Mouse (Mus musculus) liver, embryonic 15.5 days (tissue): ENCODE results near the gene Bud13. TPM values are rescaled to one million over a fixed set of nuclear protein-coding genes. Genes with fewer than 3 reads are reported as not detected.
A peak's percentile ranks its signal among the peaks of the same experiment; 100 is the strongest.

Experiments
- ATAC-seq: fragments of 200-750 bp; cut with Nextera tagmentation; 2 replicates; pipeline ENCODE4 v1.8.0; 2017; ENCODE audit warnings: moderate number of reproducible peaks, mild to moderate bottlenecking, moderate library complexity; ENCODE audit not compliant: insufficient read depth
- H3K27ac ChIP-seq: fragments of 300-500 bp; sonication (generic); replicated peaks from 2 replicates; pipeline ENCODE4 v1.5.1; 2015; ENCODE audit warnings: mild to moderate bottlenecking, inconsistent platforms
- H3K27me3 ChIP-seq: fragments of 300-500 bp; sonication (generic); 2 replicates; pipeline ENCODE4 v1.6.1; 2015; ENCODE audit warnings: mild to moderate bottlenecking, inconsistent platforms
- H3K36me3 ChIP-seq: fragments of 300-500 bp; sonication (generic); replicated peaks from 2 replicates; pipeline ENCODE4 v1.6.1; 2015; ENCODE audit warnings: moderate library complexity, mild to moderate bottlenecking, inconsistent platforms
- H3K4me1 ChIP-seq: fragments of 300-500 bp; sonication (generic); replicated peaks from 2 replicates; pipeline ENCODE4 v1.6.1; 2015; ENCODE audit warnings: inconsistent platforms
- H3K4me2 ChIP-seq: fragments of 300-500 bp; sonication (generic); 2 replicates; pipeline ENCODE4 v1.6.1; 2015; ENCODE audit warnings: moderate library complexity, mild to moderate bottlenecking, inconsistent platforms
- H3K4me3 ChIP-seq: fragments of 300-500 bp; sonication (generic); replicated peaks from 2 replicates; pipeline ENCODE4 v1.5.1; 2015; ENCODE audit warnings: mild to moderate bottlenecking, inconsistent platforms
- H3K9ac ChIP-seq: fragments of 300-500 bp; sonication (generic); 2 replicates; pipeline ENCODE4 v1.6.1; 2015; ENCODE audit warnings: moderate library complexity, mild to moderate bottlenecking, inconsistent platforms
- H3K9me3 ChIP-seq: fragments of 300-500 bp; sonication (generic); replicated peaks from 2 replicates; pipeline ENCODE4 v1.6.1; 2016; ENCODE audit warnings: inconsistent platforms
- WGBS: fragments of 180-500 bp; shearing (Covaris S2); methylation state at CpG from one replicate; pipeline ENCODE4 v1.1.7; 2015; ENCODE audit warnings: mixed read lengths; ENCODE audit not compliant: insufficient replicate concordance; 5-methylcytosine and 5-hydroxymethylcytosine counted together
- polyA plus RNA-seq: library from polyadenylated mRNA; unstranded; fragments of >200 nt; fragmentation: Nextera tagmentation; extraction: Ambion mirVana; gene quantifications from 2 replicates; pipeline ENCODE4 v1.2.1, GENCODE M21; 2015

The Bud13 gene
- 6.6 and 6.8 TPM in 2 replicates for polyA plus RNA-seq

DNA sequence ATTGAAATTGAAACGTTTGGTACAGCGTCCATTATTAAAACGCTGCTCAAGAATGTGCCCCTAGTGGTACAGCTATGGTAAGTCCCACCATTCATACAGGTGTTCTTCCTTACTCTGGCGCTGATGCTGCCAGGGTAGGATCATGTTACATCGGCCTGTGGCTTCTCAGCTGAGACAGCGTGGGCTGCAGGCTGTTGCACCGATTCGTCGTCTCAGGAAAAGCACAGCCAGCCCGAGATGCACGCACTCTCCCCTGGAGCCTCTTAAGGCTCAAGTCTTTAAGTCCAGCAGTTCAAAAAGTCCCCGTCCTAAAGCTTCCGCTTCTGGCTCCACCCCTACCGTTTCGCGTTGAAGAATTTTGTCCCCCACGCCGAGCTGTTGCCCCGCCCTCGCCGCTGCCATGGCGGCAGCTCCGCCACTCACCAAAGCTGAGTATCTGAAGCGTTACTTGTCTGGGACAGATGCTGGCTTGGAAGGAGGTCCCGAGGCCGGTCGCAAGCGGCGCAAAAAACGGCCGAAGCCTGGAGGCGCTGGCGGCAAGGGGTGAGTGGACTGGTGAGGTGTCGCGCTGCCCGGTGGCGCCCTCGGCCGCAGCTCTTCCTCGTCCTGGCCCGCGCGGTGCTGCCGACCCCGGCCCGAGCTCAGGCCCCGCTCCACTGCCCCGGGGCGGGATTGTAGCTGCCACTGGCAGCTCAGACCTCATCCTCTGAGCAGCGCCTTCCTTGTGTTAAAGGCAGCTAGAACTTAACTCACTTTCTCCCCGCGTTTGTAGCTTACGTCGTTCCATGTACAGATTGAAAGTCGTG, at the start of gene Bud13:
Bud13 (plus strand) TSS at position 378 of the 806 bp plus-strand sequence.
- Histone ChIP-seq H3K9me3 (no peaks in the 10 kb centered on the region), H3K4me2 (peak within 1 kb of the TSS; percentile 84), H3K36me3 (peaks cover 49% of the 10 kb centered on the region), H3K4me3 (peak within 1 kb of the TSS; percentile 98), H3K4me1 (peaks cover 19% of the 10 kb centered on the region), H3K27me3 (no peaks in the 10 kb centered on the region), H3K27ac (peak within 1 kb of the TSS; percentile 81), H3K9ac (peak within 1 kb of the TSS; percentile 95)
- ATAC-seq = peak; percentile 89
- under 1% methylated on average over 55 of the region's 55 CpGs for WGBS

DNA sequence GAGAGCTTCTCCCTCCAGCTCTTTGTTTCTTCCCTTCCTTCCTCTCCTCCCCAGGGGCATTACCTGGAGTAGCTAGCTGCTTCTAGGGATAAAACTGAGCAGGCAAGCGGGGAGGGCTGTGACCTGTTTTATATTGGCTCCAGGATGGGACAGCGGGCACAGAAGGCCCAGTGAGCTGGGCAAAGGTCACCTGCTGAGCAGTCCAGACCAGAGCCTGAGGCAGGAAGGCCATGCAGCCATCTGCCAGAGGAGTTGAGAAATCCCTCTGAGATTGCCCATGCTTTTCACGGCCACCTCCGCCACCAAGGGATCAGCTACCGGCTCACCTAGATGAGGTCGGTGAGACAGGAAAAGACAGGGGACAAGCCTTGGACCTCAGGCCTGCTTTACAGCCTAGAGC, 47.6 kb upstream of the Bud13 start:
- H3K9me3 ChIP-seq = no peaks in the 10 kb centered on the region
- WGBS = 63% methylated on average over 6 of the region's 6 CpGs
- H3K27me3 ChIP-seq = no peaks in the 10 kb centered on the region; the same call in 1 of the 2 replicates
- H3K4me3 ChIP-seq = no peak overlapping the region
- ATAC-seq = no peak
- no peak overlapping the region for H3K4me2 ChIP-seq
- no peak overlapping the region for H3K9ac ChIP-seq
- H3K36me3 ChIP-seq = no peaks in the 10 kb centered on the region
- peaks cover 22% of the 10 kb centered on the region for H3K4me1 ChIP-seq
- H3K27ac ChIP-seq = 0 out of 2 replicates have a peak overlapping the region, but pooled peaks have one; percentile 43

DNA sequence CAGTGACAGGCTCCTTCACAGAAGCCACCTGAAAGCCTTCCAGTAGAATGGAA, 47.4 kb upstream of the Bud13 start, which contains the start of gene Apoc3:
Apoc3 (minus strand) TSS at position 41 of the 53 bp plus-strand sequence.
- H3K4me1 ChIP-seq = peaks cover 19% of the 10 kb centered on the region
- H3K4me3 ChIP-seq = no peak within 1 kb of the TSS
- no peaks in the 10 kb centered on the region; the same call in 1 of the 2 replicates for H3K27me3 ChIP-seq
- 0 out of 2 replicates have a peak within 1 kb of the TSS, but pooled peaks have one; percentile 43 for H3K27ac ChIP-seq
- H3K4me2 ChIP-seq = no peak within 1 kb of the TSS
- no peak for ATAC-seq
- no peaks in the 10 kb centered on the region for H3K9me3 ChIP-seq
- H3K36me3 ChIP-seq = no peaks in the 10 kb centered on the region
- H3K9ac ChIP-seq = no peak within 1 kb of the TSS

DNA sequence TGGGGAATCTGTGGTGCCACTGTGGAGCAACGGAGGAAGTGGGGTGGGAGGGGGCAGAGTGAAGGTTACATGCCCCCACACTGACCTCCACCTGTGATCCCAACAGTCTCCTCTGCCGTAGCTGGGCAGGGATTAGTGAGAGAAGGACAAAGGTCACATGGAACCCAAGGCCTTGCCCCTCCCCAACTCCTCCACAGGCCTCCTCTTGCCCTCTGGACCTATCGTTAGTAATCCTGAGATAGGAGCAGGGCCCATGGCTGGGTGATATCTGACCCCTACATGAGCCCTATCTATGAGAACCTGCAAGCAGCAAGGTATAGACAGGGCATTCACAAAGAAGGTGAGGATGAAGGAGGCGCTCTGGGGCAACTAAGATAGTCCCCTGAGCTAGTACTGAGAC, 47.2 kb upstream of the Bud13 start:
- H3K4me3 ChIP-seq = no peak overlapping the region
- peak; percentile 29 for ATAC-seq
- 43% methylated on average over 4 of the region's 4 CpGs for WGBS
- no peaks in the 10 kb centered on the region for H3K9me3 ChIP-seq
- H3K27ac ChIP-seq = 0 out of 2 replicates have a peak overlapping the region, but pooled peaks have one; percentile 43
- no peak overlapping the region for H3K4me2 ChIP-seq
- no peak overlapping the region for H3K9ac ChIP-seq
- H3K4me1 ChIP-seq = peaks cover 18% of the 10 kb centered on the region
- no peaks in the 10 kb centered on the region for H3K36me3 ChIP-seq
- no peaks in the 10 kb centered on the region for H3K27me3 ChIP-seq

DNA sequence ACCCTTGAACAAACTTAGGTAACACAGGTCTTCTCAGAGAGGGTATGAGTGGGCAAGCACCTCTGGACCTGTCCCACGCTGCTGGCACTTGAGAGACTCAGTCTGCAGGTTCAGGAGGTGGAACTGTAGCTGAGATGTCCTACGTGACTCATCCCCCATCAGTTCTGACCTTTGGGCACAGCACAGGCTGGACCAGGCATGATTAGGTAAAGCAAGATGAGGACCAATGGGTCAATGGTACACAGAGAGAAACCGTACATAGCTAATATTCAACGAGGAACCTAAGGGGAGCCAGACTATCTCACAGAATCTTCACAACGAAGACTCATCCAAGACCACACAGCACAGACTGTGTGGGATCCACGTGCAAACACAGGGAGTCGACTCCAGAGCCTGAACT, 44.0 kb upstream of the Bud13 start:
- no peaks in the 10 kb centered on the region for H3K27me3 ChIP-seq
- ATAC-seq = peak; percentile 53; the same call in 1 of the 2 replicates
- 58% methylated on average over 7 of the region's 7 CpGs for WGBS
- no peaks in the 10 kb centered on the region for H3K9me3 ChIP-seq
- H3K4me2 ChIP-seq = no peak overlapping the region
- H3K27ac ChIP-seq = no peak overlapping the region
- H3K4me1 ChIP-seq = peaks cover 15% of the 10 kb centered on the region
- no peaks in the 10 kb centered on the region for H3K36me3 ChIP-seq
- H3K9ac ChIP-seq = no peak overlapping the region
- H3K4me3 ChIP-seq = no peak overlapping the region

DNA sequence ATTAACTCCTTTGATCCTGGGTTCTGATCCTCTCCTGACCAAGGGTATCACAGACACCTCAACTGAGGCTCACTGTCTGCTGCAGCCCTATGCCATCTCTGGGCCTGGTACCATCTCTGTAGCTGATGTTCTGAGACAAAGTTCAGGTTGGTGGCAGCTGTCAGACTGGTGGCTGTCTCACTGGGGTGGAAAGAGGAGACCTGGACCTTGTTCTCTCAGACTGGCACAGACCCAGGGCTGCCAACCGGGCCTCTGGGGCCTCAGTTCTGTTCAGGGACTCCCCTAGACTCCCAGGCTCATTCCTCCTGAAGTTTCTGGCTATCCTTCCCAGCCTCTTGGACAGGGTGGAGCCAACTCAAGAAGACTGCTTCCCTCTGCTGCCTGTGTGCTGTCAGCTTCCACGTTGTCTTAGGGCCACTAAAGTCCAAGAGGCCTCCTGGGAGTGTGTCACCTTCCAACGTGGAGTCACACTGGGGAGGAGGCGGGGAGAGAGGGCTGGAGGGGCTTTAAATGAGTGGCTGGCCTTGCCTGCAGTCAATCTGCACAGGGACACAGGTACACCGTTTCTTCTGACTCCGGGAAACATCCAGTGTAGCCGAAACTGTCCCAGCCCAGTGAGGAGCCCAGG, 42.2 kb upstream of the Bud13 start, which contains the start of gene Apoa4:
Apoa4 (plus strand) TSS at position 171 of the 628 bp plus-strand sequence.
- Histone ChIP-seq H3K4me1 (peaks cover 6% of the 10 kb centered on the region), H3K9me3 (no peaks in the 10 kb centered on the region), H3K4me2 (no peak within 1 kb of the TSS), H3K27me3 (no peaks in the 10 kb centered on the region), H3K36me3 (no peaks in the 10 kb centered on the region), H3K4me3 (no peak within 1 kb of the TSS), H3K9ac (no peak within 1 kb of the TSS), H3K27ac (no peak within 1 kb of the TSS)
- WGBS = 58% methylated on average over 7 of the region's 7 CpGs
- no peak for ATAC-seq

DNA sequence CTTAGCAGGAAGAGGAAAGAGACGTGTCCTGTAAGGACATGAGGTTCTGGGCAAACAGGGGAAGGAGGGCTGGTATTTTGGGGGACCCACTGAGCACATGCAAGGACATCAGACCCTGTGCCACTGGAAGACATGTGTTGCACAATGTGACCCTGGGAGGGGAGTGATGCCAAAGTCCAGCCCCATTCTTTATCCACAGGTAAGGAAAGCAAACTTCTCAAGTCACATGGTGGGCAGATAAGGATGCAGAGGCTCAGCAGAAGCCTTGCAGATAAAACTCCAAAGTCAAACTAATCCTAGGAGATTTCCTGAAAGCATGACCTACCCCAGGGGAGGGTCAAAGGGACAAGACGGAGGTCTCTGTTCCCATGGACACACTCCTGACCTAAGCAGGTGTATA, 41.0 kb upstream of the Bud13 start:
- no peak for ATAC-seq

DNA sequence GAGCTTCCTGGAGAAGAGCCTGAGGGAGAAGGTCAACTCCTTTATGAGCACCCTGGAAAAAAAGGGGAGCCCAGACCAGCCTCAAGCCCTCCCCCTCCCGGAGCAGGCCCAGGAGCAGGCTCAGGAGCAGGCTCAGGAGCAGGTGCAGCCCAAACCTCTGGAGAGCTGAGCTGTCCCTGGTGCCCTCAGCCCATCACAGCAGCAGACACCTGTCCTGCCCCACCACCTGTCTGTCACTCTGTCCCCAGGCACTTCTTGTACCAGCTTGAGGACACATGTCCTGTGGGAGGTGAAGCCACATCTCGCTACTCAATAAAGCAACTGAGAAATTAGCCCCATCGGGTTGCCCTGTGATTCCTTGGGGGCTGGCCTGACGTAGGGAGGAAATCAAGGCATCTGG, 39.7 kb upstream of the Bud13 start:
- no peaks in the 10 kb centered on the region for H3K9me3 ChIP-seq
- no peak overlapping the region for H3K4me3 ChIP-seq
- H3K9ac ChIP-seq = no peak overlapping the region
- no peak overlapping the region for H3K4me2 ChIP-seq
- WGBS = 57% methylated on average over 4 of the region's 4 CpGs
- no peak overlapping the region for H3K27ac ChIP-seq
- no peaks in the 10 kb centered on the region for H3K27me3 ChIP-seq
- no peaks in the 10 kb centered on the region for H3K4me1 ChIP-seq
- no peak for ATAC-seq
- H3K36me3 ChIP-seq = no peaks in the 10 kb centered on the region

More for the DNA sequence above, 41.0 kb upstream of the Bud13 start:
- 51% methylated on average over 2 of the region's 2 CpGs for WGBS
- no peak overlapping the region for H3K4me2 ChIP-seq
- no peaks in the 10 kb centered on the region for H3K36me3 ChIP-seq
- no peak overlapping the region for H3K9ac ChIP-seq
- no peaks in the 10 kb centered on the region for H3K4me1 ChIP-seq
- no peak overlapping the region for H3K4me3 ChIP-seq
- no peaks in the 10 kb centered on the region for H3K27me3 ChIP-seq
- no peaks in the 10 kb centered on the region for H3K9me3 ChIP-seq
- no peak overlapping the region for H3K27ac ChIP-seq

DNA sequence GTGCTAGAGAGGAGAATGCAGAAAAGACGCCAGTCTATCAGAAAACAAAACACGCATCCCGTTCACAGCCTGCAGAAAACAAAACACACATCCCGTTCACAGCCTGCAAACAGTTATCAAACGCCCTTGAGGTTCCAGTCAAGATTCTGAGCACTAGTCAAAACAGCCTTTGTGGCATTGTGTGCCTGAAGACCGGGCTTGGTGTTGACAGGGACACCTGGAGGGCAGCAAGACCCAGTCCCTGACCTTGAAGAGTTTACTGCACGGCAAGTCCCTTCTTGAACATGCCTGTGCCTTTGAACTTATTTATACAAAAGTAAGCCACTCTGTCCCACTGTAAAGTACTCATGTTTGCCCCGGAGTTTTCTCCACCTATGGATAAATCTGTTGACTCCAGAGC, 39.2 kb upstream of the Bud13 start:
- Histone ChIP-seq H3K36me3 (no peaks in the 10 kb centered on the region), H3K9ac (no peak overlapping the region), H3K4me1 (no peaks in the 10 kb centered on the region), H3K27ac (no peak overlapping the region), H3K9me3 (no peaks in the 10 kb centered on the region), H3K27me3 (no peaks in the 10 kb centered on the region), H3K4me2 (no peak overlapping the region), H3K4me3 (no peak overlapping the region)
- 58% methylated on average over 8 of the region's 8 CpGs for WGBS
- ATAC-seq = no peak

DNA sequence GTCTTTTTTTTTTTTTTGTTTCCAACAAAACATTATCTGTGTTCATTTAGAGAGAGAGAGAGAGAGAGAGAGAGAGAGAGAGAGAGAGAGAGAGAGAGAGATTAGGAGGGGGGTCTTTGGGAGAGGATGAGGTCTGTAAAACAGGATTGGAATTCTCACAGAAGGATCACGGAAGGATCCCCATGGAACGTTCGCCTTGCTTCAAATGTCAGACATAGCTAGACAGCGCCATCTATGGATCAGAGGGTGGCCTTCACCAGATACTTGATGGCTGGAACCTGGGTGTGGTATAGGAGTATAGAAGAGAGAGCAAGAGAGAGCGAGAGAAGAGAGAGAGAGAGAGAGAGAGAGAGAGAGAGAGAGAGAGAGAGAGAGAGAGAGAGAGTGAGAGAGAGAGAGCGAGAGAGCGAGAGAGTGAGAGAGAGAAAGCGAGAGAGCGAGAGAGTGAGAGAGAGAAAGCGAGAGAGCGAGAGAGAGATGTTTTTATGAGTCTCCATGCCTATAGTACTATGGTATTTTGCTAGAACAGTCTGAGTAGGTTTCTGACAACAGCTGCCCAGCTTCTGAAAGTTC, 36.0 kb upstream of the Bud13 start:
- no peak for ATAC-seq
- no peaks in the 10 kb centered on the region for H3K9me3 ChIP-seq
- H3K4me1 ChIP-seq = no peaks in the 10 kb centered on the region
- H3K9ac ChIP-seq = no peak overlapping the region
- H3K27me3 ChIP-seq = no peaks in the 10 kb centered on the region
- no peaks in the 10 kb centered on the region for H3K36me3 ChIP-seq
- H3K4me2 ChIP-seq = peak overlapping the region; percentile 20; the same call in 1 of the 2 replicates
- 28% methylated on average over 10 of the region's 11 CpGs for WGBS
- H3K27ac ChIP-seq = no peak overlapping the region
- H3K4me3 ChIP-seq = no peak overlapping the region

DNA sequence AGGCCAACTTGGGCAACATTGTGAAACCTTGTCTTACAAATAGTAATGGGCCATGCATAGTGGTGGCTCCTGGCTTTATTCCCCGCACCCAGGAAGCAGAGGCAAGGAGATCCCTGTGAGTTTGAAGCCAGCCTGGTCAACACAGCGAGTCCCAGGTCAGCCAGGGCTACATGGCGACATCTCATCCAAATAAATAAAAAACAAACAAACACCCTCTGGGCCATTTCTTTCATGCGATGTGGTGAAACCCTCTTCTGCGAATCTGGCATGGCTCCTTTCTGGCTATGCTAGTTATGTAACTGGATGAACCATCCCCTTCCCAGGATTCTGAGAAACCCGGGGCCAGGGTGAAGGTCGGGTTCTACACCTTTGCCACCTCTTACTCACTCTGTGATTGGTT, 26.6 kb upstream of the Bud13 start:
- Histone ChIP-seq H3K4me1 (0 out of 2 replicates have a peak, but pooled peaks cover 7% of the 10 kb centered on the region), H3K36me3 (no peaks in the 10 kb centered on the region), H3K27ac (no peak overlapping the region), H3K4me2 (no peak overlapping the region), H3K9me3 (no peaks in the 10 kb centered on the region), H3K4me3 (no peak overlapping the region), H3K9ac (no peak overlapping the region), H3K27me3 (no peaks in the 10 kb centered on the region)
- WGBS = 63% methylated on average over 7 of the region's 7 CpGs
- ATAC-seq = no peak
